Mouse (Mus musculus) neural tube, embryonic 14.5 days (tissue): ENCODE measurements at regions not wholly inside any gene's neighbourhood (a gene's known extent, or its start where the extent isn't known, plus 50 kb on each side); places are given as distances from the start of the nearest gene placed in this dataset.

Source experiments
- ATAC-seq: fragments of 200-750 bp; cut with Nextera tagmentation; 2 replicates; pipeline ENCODE4 v1.8.0; 2017; ENCODE audit warnings: low read depth, mild to moderate bottlenecking, moderate TSS enrichment, moderate library complexity
- H3K27ac ChIP-seq: fragments of 300-500 bp; sonication (generic); 2 replicates; pipeline ENCODE4 v1.5.1; 2014; ENCODE audit warnings: low read depth, mild to moderate bottlenecking, control low read depth, low read length, moderate library complexity, mixed read lengths
- H3K27me3 ChIP-seq: fragments of 300-500 bp; sonication (generic); 2 replicates; pipeline ENCODE4 v1.6.1; 2014; ENCODE audit warnings: low read length; ENCODE audit not compliant: control insufficient read depth, insufficient read depth
- H3K36me3 ChIP-seq: fragments of 300-500 bp; sonication (generic); 2 replicates; pipeline ENCODE4 v1.6.1; 2014; ENCODE audit warnings: low read length, mixed read lengths; ENCODE audit not compliant: control insufficient read depth, insufficient read depth
- H3K4me1 ChIP-seq: fragments of 300-500 bp; sonication (generic); 2 replicates; pipeline ENCODE4 v1.6.1; 2014; ENCODE audit warnings: low read length; ENCODE audit not compliant: control insufficient read depth, insufficient read depth
- H3K4me2 ChIP-seq: fragments of 300-500 bp; sonication (generic); 2 replicates; pipeline ENCODE4 v1.6.1; 2014; ENCODE audit warnings: mild to moderate bottlenecking, low read depth, low read length, control low read depth
- H3K4me3 ChIP-seq: fragments of 300-500 bp; sonication (generic); 2 replicates; pipeline ENCODE4 v1.5.1; 2014; ENCODE audit warnings: low read depth, low read length, control low read depth, mixed read lengths
- H3K9ac ChIP-seq: fragments of 300-500 bp; sonication (generic); replicated peaks from 2 replicates; pipeline ENCODE4 v1.6.1; 2014; ENCODE audit warnings: low read depth, mild to moderate bottlenecking, control low read depth, low read length, mixed read lengths
- H3K9me3 ChIP-seq: fragments of 300-500 bp; sonication (generic); 2 replicates; pipeline ENCODE4 v1.6.1; 2016; ENCODE audit warnings: low read length; ENCODE audit not compliant: control insufficient read depth
- WGBS: fragments of 180-500 bp; shearing (Covaris S2); extraction: QIAGEN DNeasy Blood & Tissue Kit; methylation state at CpG from one replicate; pipeline ENCODE4 v1.1.7; 2014; 5-methylcytosine and 5-hydroxymethylcytosine counted together

- Histone ChIP-seq H3K27me3 (no peaks in the 10 kb centered on the region), H3K4me2 (no peak overlapping the region), H3K36me3 (no peaks in the 10 kb centered on the region), H3K9ac (no peak overlapping the region), H3K4me1 (peaks cover 11% of the 10 kb centered on the region; the same call in 1 of the 2 replicates), H3K4me3 (no peak overlapping the region), H3K9me3 (no peaks in the 10 kb centered on the region), H3K27ac (0 out of 2 replicates have a peak overlapping the region, but pooled peaks have one; percentile 1)
- 14% methylated on average over 8 of the region's 8 CpGs for WGBS
- ATAC-seq, result peak; percentile 76
Measured at GRCm38 (mm10) chr12:99087286-99087685, 166.9 kb downstream of the Ttc8 start.

GRCm38 (mm10) chr12:99091770-99092169 is 171.4 kb downstream of the Ttc8 start:
- no peaks in the 10 kb centered on the region for H3K9me3 ChIP-seq
- ATAC-seq, result no peak
- no peak overlapping the region for H3K9ac ChIP-seq
- H3K27ac ChIP-seq, result no peak overlapping the region
- no peaks in the 10 kb centered on the region for H3K27me3 ChIP-seq
- 0 out of 2 replicates have a peak, but pooled peaks cover 3% of the 10 kb centered on the region for H3K4me1 ChIP-seq
- no peak overlapping the region for H3K4me2 ChIP-seq
- no peaks in the 10 kb centered on the region for H3K36me3 ChIP-seq
- H3K4me3 ChIP-seq, result no peak overlapping the region
- WGBS, result 47% methylated on average over 4 of the region's 4 CpGs

- Histone ChIP-seq H3K9ac (no peak overlapping the region), H3K9me3 (no peaks in the 10 kb centered on the region), H3K4me2 (no peak overlapping the region), H3K36me3 (no peaks in the 10 kb centered on the region), H3K4me3 (no peak overlapping the region), H3K4me1 (0 out of 2 replicates have a peak, but pooled peaks cover under 1% of the 10 kb centered on the region), H3K27me3 (no peaks in the 10 kb centered on the region), H3K27ac (no peak overlapping the region)
- ATAC-seq, result no peak
- 64% methylated on average over 3 of the region's 3 CpGs for WGBS
Measured at GRCm38 (mm10) chr12:99093151-99093550, 172.8 kb downstream of the Ttc8 start.

GRCm38 (mm10) chr12:99093989-99094388 is 173.6 kb downstream of the Ttc8 start:
- Histone ChIP-seq H3K27me3 (no peaks in the 10 kb centered on the region), H3K9me3 (no peaks in the 10 kb centered on the region), H3K9ac (no peak overlapping the region), H3K4me2 (no peak overlapping the region), H3K4me3 (no peak overlapping the region), H3K27ac (no peak overlapping the region), H3K36me3 (no peaks in the 10 kb centered on the region), H3K4me1 (no peaks in the 10 kb centered on the region)
- ATAC-seq, result no peak
- WGBS, result 83% methylated on average over 6 of the region's 6 CpGs

- no peak overlapping the region for H3K9ac ChIP-seq
- H3K4me3 ChIP-seq, result no peak overlapping the region
- H3K27ac ChIP-seq, result no peak overlapping the region
- H3K27me3 ChIP-seq, result no peaks in the 10 kb centered on the region
- no peaks in the 10 kb centered on the region for H3K9me3 ChIP-seq
- 39% methylated on average over 14 of the region's 14 CpGs for WGBS
- no peaks in the 10 kb centered on the region for H3K4me1 ChIP-seq
- H3K36me3 ChIP-seq, result no peaks in the 10 kb centered on the region
- peak; percentile 65 for ATAC-seq
- no peak overlapping the region for H3K4me2 ChIP-seq
Measured at GRCm38 (mm10) chr12:99096930-99097617, 176.7 kb downstream of the Ttc8 start.

- 83% methylated on average over 17 of the region's 17 CpGs for WGBS
- H3K27me3 ChIP-seq, result no peaks in the 10 kb centered on the region
- H3K4me2 ChIP-seq, result no peak overlapping the region
- H3K4me3 ChIP-seq, result no peak overlapping the region
- H3K9me3 ChIP-seq, result no peaks in the 10 kb centered on the region
- no peaks in the 10 kb centered on the region for H3K36me3 ChIP-seq
- H3K9ac ChIP-seq, result no peak overlapping the region
- no peak for ATAC-seq
- H3K27ac ChIP-seq, result no peak overlapping the region
- no peaks in the 10 kb centered on the region for H3K4me1 ChIP-seq
Measured at GRCm38 (mm10) chr12:99097618-99098066, 177.3 kb downstream of the Ttc8 start.

GRCm38 (mm10) chr12:99099881-99100280 is 179.5 kb downstream of the Ttc8 start:
- Histone ChIP-seq H3K9ac (no peak overlapping the region), H3K27me3 (no peaks in the 10 kb centered on the region), H3K4me2 (no peak overlapping the region), H3K4me1 (no peaks in the 10 kb centered on the region), H3K36me3 (no peaks in the 10 kb centered on the region), H3K4me3 (no peak overlapping the region), H3K9me3 (no peaks in the 10 kb centered on the region), H3K27ac (no peak overlapping the region)
- no peak for ATAC-seq
- 85% methylated on average over 7 of the region's 7 CpGs for WGBS

- ATAC-seq, result no peak
- Histone ChIP-seq H3K36me3 (no peaks in the 10 kb centered on the region), H3K4me3 (no peak overlapping the region), H3K4me2 (no peak overlapping the region), H3K9me3 (peaks cover 4% of the 10 kb centered on the region; the same call in 1 of the 2 replicates), H3K27ac (no peak overlapping the region), H3K27me3 (no peaks in the 10 kb centered on the region), H3K9ac (no peak overlapping the region), H3K4me1 (no peaks in the 10 kb centered on the region)
- WGBS, result 90% methylated on average over 5 of the region's 5 CpGs
Measured at GRCm38 (mm10) chr12:99108616-99109015, 188.2 kb downstream of the Ttc8 start.

GRCm38 (mm10) chr12:99113781-99114180 is 193.4 kb downstream of the Ttc8 start:
- H3K4me3 ChIP-seq, result no peak overlapping the region
- no peak overlapping the region for H3K4me2 ChIP-seq
- no peak overlapping the region for H3K9ac ChIP-seq
- H3K27ac ChIP-seq, result no peak overlapping the region
- ATAC-seq, result no peak
- no peaks in the 10 kb centered on the region for H3K27me3 ChIP-seq
- H3K4me1 ChIP-seq, result 0 out of 2 replicates have a peak, but pooled peaks cover 6% of the 10 kb centered on the region
- H3K36me3 ChIP-seq, result no peaks in the 10 kb centered on the region
- H3K9me3 ChIP-seq, result no peaks in the 10 kb centered on the region
- WGBS, result 95% methylated on average over 2 of the region's 2 CpGs
